Mouse (Mus musculus): Measurements from ENCODE around the gene B9d1.
A peak's percentile ranks its signal among the peaks of the same experiment; 100 is the strongest.

B9d1 gene

GRCm38 (mm10) chr11:61504713-61505257, at the start of gene B9d1:
B9d1 (plus strand) TSS chr11:61505144.
- peak; percentile 93 to 99 for DNase-seq

- DNase-seq = no peak
These were observed 40.9 kb upstream of the B9d1 start for GRCm38 (mm10) chr11:61464071-61464470.

DNA sequence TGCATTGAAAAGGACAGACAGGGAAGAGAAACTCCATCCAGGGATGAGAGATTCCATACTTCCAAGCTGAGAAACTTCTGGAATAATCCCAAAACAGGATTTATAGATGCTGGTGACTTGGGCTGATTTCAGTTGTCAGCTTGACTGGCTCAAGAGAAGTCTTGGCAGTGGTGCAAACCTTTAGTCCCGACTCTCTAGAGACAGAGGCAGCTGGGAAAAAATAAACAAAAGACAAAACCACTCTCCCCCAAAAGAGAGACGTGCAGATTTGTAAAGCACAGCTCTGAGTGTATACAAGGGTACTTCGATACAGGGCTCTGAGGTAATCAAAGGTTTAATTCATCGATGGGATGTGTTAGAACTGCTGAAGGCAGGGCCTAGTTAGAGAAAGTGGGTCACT, 39.5 kb upstream of the B9d1 start:
- no peak for DNase-seq

DNA sequence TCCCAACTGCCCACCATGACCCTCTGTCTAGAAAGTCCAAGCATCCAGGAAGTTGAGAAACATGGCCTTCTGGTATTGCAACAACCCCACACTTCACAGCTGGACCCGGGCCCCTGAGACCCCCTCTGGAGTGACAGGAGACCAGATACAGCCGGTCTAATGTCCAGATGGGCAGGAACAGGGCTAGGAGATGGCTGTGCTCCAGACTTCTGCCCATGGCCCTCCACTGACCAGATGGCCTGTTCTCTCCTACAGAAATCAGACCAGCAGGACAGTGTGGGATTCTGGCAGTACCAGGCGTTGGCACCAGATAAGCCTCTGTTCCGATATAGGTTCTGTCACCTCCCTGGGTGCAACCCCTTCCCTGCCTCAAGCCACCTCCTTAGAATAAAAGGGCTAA, 36.4 kb upstream of the B9d1 start:
- DNase-seq = peak; percentile 93

DNA sequence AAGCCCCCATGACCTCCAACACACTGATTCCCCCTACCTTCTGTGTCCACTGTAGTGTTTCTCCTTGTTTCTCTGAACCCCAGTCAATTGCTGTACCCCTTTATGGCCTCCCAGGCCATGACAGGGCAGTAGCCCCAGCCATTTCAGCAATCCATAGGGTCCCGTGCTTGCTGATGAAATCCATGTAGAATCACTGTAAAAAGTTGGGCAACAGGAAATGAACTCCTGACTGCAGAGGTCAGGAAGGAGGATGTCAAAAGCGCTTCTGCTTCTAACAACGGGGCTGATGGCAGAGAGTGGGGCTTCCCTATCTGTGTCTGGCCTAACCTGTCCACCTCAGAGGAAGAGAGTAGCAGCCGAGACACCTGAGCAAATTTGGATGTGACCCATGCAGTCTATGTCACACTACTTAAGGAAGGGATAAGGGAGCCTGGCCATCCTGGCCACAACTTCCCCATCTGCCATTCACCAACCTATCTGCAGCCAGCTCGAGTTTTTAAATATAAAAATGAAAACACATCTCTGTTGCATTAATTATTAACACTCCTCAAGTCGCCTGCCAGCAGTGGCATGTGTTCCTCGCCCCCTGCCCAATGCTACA, 35.5 kb upstream of the B9d1 start:
- peak in 1 of 2 experiments; percentile 47 for DNase-seq

- no peak for DNase-seq
These were observed 34.1 kb upstream of the B9d1 start for GRCm38 (mm10) chr11:61470880-61471279.

GRCm38 (mm10) chr11:61473630-61474029, 31.3 kb upstream of the B9d1 start:
- peak in 1 of 2 experiments; percentile 16 for DNase-seq

DNA sequence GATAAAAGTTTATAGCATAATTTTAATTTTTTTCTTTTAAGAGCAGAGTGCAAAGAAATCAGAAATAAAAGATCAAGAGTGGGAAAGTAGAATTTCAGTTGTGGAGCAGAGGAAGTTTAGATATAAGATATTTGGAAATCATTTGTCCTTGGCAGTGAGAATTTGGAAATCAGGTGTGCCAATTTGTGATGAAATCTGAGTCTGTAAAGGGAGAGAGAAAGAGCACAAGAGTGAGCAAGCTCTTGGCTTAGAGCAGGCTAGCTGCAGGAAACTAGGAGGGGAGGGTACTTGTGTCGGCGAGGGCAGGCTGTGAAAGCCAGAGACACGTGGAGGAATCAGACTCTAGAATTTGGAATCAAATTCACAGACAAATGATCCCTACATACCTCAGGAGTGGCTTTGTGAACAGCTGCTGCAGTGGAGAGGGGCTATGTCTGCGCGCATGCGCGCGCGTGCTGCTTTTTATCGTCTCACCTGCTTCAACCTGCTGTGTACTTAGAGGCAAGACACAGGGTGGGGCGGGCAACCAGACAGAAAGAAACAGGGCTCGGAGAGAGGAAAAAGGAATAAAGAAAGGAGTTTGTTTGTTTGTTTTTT, 28.1 kb upstream of the B9d1 start:
- peak; percentile 75 to 78 for DNase-seq

DNA sequence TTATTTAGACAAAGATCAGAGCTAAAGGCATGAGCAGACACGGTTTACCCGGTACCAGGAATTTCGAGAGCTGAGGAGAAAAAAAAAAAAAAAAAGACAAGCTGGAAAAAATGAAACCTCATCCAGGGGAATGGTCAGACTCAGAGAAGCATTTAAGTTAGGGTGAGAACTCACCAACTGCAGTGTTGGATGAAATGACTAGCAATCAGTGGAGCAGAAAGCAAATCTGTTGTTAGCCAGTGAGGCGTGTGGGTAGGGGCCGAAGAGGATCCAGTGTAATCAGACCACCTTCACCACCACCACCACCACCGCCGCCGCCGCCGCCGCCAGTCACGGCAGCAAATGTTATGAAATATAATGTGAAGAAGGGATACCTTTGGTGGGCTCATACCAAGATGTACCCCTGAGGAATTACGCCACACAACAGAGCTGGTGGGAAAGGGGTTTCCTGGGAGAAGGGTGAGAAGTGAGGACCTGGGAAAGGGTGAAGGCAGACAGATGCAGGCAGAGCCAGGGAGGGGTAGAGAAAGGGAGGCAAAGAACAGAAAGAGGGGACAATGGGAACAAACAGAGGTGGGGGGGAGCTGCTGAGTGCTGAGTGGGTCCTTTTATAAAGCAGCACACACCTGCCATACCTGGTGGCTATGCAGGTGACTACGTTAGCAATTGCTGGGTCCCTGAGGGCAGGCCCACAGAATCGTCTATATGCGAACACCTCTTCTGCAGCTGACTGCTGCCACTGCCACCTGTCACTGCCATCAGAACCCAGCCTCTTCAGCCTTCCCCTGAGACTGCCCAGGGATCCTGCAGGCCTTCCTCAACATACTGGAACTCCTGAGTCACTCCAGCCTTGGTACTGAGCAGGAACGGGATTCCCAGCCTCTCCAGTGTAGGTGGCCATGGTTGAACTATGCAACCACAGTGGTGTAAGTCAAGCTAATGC, 27.1 kb upstream of the B9d1 start:
- DNase-seq = peak in 1 of 2 experiments; percentile 50

DNA sequence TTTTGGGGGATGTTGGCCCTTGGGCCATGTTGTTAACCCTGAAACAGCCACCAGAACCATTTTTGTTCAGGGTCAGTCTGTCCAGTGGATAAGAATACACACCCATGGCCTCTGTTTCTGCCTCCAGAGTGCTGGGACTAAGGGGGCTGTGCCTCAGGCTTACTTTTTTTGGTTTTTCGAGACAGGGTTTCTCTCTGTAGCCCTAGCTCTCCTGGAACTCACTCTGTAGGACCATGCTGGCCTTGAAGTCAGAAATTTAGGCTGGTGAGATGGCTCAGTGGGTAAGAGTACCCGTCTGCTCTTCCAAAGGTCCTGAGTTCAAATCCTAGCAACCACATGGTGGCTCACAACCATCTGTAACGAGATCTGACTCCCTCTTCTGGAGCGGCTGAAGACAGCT, 26.2 kb upstream of the B9d1 start:
- DNase-seq = no peak

GRCm38 (mm10) chr11:61481239-61482090, 23.5 kb upstream of the B9d1 start:
- no peak for DNase-seq

GRCm38 (mm10) chr11:61483226-61483845, 21.6 kb upstream of the B9d1 start:
- no peak for DNase-seq

- DNase-seq = no peak
These were observed 20.7 kb upstream of the B9d1 start for GRCm38 (mm10) chr11:61484256-61484612.

DNA sequence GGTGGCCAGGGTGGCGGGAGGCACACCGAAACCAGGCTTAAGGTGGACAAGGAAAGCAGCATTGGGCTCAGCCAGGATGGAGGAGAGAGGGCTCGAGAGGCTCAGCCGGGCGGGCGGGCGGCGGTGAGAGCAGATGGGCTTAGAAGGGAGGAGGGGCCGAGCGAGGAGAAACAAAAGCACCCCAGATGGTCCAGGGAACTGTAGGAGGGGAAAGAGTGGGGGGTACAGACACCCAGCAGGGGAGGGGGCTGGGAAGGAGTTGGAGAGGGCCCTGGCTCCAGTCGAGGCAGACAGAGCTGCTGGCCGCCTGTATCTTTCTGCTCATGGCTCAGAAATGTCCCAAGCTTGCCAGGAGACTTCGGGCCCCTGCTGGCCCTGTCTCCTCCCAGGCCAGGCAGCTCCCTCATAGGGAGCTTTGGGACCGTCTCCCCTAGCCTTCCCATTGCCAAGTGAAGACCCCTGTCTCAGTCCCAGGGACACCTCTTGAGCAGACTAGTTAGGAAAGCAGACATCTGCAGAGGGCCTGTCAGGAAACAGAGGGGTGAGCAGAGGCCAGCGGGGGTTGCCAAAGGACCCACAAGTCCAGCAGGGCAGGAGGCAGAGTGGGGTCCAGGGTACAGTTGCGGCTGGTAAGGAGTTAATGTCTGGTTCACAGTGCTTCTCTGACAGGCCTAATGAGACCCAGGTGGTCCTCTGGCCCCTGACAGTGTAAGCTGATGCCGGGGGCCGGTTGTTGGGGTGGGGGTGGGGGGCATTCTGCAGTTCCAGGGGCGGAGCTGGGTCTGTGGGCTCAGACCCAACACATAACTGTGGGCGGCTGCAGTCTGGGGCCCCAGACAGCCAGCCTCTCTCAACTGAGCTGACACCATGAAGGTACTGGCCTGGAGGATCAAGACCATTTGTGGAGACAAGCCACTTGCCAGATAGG, 20.1 kb upstream of the B9d1 start, which contains the start of gene Mfap4:
Mfap4 (plus strand) TSS at position 819 of the 928 bp plus-strand sequence.
- peak; percentile 75 to 79 for DNase-seq

DNA sequence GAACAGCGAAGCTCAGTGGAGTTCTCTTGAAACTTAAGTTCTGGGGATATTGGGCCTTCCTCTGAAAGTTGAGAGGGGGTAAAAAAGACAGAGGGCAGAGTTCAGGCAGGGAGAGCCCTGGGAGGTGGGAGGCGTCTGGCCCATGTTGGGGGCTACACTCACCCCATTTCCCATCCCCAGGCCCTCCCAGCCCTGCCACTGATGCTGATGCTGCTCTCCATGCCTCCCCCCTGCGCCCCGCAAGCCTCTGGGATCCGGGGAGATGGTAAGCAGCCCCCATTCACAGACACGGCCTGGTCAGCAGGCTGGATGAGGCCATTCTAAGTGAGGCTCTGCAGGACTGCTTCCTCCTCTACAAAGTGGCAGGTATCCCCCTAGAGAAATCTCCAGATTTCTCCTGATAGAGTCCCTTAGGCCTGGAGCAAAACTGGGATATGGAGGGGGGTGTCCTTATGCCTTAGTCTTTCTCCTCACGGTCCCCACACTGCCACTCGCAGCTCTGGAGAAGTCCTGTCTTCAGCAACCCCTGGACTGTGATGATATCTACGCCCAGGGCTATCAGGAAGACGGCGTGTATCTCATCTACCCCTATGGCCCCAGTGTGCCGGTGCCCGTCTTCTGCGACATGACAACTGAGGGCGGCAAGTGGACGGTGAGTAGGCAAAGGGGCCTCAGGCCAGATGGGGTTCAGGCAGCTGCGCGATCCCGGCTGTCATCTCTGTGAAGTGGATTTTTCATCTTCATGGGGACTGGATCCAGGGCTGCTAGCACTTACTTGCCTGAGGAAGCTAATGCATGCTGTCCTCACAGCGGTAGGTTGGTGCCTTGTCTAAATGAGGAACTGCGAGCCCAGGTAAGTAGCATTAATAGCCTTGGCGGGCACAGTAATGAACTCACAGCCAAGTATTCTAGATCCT, 19.1 kb upstream of the B9d1 start:
- peak; percentile 49 to 63 for DNase-seq

DNA sequence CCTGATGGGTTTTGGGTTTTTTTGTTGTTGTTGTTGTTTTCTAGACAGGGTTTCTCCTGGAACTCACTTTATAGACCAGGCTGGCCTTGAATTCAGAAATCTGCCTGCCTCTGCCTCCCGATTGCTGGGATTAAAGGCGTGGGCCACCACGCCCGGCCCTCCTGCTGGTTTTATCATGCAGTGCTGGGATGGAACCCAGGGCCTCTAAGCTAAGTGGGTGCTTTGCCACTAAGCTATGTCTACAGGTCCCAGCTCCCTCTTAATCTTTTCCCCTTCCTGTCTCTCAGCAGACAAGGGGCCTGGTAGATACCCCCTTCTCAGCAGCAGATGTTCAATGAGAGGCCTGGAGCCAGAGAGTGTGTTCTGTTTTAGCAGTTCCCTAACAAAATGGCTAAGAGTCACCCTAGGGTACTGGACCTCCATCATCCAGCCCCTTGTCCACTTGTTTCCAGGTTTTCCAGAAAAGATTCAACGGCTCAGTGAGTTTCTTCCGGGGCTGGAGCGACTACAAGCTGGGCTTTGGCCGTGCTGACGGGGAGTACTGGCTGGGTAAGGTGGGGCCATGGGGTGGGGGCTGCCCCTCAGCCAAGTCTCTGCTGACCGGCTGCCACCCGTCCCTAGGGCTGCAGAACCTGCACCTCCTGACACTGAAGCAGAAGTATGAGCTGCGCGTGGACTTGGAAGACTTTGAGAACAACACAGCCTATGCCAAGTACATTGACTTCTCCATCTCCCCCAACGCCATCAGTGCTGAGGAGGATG, 18.3 kb upstream of the B9d1 start:
- DNase-seq = peak in 1 of 2 experiments; percentile 37

- peak in 1 of 2 experiments; percentile 50 for DNase-seq
These were observed 17.5 kb upstream of the B9d1 start for GRCm38 (mm10) chr11:61487401-61487800.

DNA sequence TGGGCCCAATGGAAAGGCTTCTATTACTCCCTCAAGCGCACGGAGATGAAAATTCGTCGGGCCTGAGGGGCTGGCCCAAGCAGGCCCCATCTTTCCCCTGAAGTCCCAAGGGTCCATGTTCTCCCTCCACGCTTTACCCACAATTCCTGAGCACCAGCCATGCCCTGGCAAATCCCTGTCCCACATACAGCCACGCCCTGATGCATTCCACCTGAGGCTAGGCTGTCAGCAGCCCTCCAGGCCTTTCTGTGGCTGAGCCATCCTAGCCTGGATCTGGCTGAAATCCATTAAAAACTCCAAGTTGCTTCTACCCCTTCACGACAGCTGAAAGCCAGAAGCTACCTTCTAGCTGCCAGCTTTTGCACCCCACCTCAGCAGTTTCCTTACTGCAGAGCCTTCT, 17.0 kb upstream of the B9d1 start:
- no peak for DNase-seq

DNA sequence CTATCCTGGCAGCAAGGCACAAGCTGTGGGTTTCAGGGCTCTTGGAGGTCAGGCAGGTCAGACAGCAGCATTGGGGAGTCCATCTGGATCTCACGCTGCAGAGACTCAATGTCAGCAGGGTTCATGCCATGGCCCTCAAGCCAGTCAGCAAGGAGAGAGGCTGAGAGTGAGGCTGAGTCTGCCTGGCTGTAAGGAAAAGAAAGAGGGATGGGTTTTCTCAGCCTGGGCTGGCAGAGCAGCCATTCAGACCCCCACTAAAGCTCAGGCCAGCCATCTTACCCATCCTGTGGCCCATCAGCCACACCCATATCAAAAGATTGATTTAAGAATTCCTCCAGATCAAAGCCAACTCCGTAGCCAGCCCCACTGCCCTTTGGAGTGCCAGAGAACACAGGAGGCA, 15.9 kb upstream of the B9d1 start:
- DNase-seq = no peak
